Mouse (Mus musculus): ENCODE data around the gene Ranbp10. TPM values are rescaled to one million over a fixed set of nuclear protein-coding genes. Genes with fewer than 3 reads are reported as not detected.

Ranbp10 gene
- polyA plus RNA-seq, 1 experiment from 2014 or later = 13.1 TPM

GRCm38 (mm10) chr8:105753916-105754315 lies 73.2 kb downstream of the Ranbp10 start:
- Histone ChIP-seq H3K4me1 (replicated peaks; ENCODE audit: control insufficient read depth, insufficient read depth, low read length) (peaks cover 30% of the 10 kb centered on the region), H3K27me3 (replicated peaks; ENCODE audit: control insufficient read depth, insufficient read depth, low read length) (no peaks in the 10 kb centered on the region), H3K4me3 (replicated peaks; ENCODE audit: low read length) (no peak overlapping the region), H3K27ac (ENCODE audit: low read length) (no peak overlapping the region), H3K36me3 (ENCODE audit: control insufficient read depth, insufficient read depth) (no peaks in the 10 kb centered on the region), H3K9me3 (ENCODE audit: control insufficient read depth, low read length) (no peaks in the 10 kb centered on the region), H3K4me2 (ENCODE audit: low read length) (no peak overlapping the region), H3K9ac (replicated peaks; ENCODE audit: low read depth, low read length) (no peak overlapping the region)
- WGBS = 43% methylated on average over 2 of the region's 2 CpGs
- no peak for ATAC-seq

GRCm38 (mm10) chr8:105750606-105751005 lies 76.5 kb downstream of the Ranbp10 start:
- Histone ChIP-seq H3K9me3 (ENCODE audit: control insufficient read depth, low read length) (no peaks in the 10 kb centered on the region), H3K4me2 (ENCODE audit: low read length) (peak overlapping the region; percentile 27), H3K27ac (ENCODE audit: low read length) (peak overlapping the region; percentile 13; the same call in 1 of the 2 replicates), H3K4me3 (replicated peaks; ENCODE audit: low read length) (0 out of 2 replicates have a peak overlapping the region, but pooled peaks have one; percentile 9), H3K4me1 (replicated peaks; ENCODE audit: control insufficient read depth, insufficient read depth, low read length) (peaks cover 19% of the 10 kb centered on the region), H3K36me3 (ENCODE audit: control insufficient read depth, insufficient read depth) (no peaks in the 10 kb centered on the region), H3K27me3 (replicated peaks; ENCODE audit: control insufficient read depth, insufficient read depth, low read length) (no peaks in the 10 kb centered on the region), H3K9ac (replicated peaks; ENCODE audit: low read depth, low read length) (no peak overlapping the region)
- peak; percentile 81 for ATAC-seq
- WGBS = 6% methylated on average over 11 of the region's 11 CpGs

GRCm38 (mm10) chr8:105743301-105743700 lies 83.8 kb downstream of the Ranbp10 start:
- H3K4me3 ChIP-seq (replicated peaks; ENCODE audit: low read length) = no peak overlapping the region
- H3K9me3 ChIP-seq (ENCODE audit: control insufficient read depth, low read length) = no peaks in the 10 kb centered on the region
- H3K4me2 ChIP-seq (ENCODE audit: low read length) = no peak overlapping the region
- WGBS = 90% methylated on average over 4 of the region's 4 CpGs
- no peak overlapping the region for H3K27ac ChIP-seq (ENCODE audit: low read length)
- H3K4me1 ChIP-seq (replicated peaks; ENCODE audit: control insufficient read depth, insufficient read depth, low read length) = no peaks in the 10 kb centered on the region
- no peaks in the 10 kb centered on the region for H3K36me3 ChIP-seq (ENCODE audit: control insufficient read depth, insufficient read depth)
- H3K9ac ChIP-seq (replicated peaks; ENCODE audit: low read depth, low read length) = no peak overlapping the region
- H3K27me3 ChIP-seq (replicated peaks; ENCODE audit: control insufficient read depth, insufficient read depth, low read length) = no peaks in the 10 kb centered on the region
- no peak for ATAC-seq

- Histone ChIP-seq H3K4me3 (replicated peaks; ENCODE audit: low read length) (no peak overlapping the region), H3K4me1 (replicated peaks; ENCODE audit: control insufficient read depth, insufficient read depth, low read length) (no peaks in the 10 kb centered on the region), H3K9ac (replicated peaks; ENCODE audit: low read depth, low read length) (no peak overlapping the region), H3K27ac (ENCODE audit: low read length) (no peak overlapping the region), H3K36me3 (ENCODE audit: control insufficient read depth, insufficient read depth) (no peaks in the 10 kb centered on the region), H3K4me2 (ENCODE audit: low read length) (no peak overlapping the region), H3K27me3 (replicated peaks; ENCODE audit: control insufficient read depth, insufficient read depth, low read length) (no peaks in the 10 kb centered on the region), H3K9me3 (ENCODE audit: control insufficient read depth, low read length) (no peaks in the 10 kb centered on the region)
- WGBS = 94% methylated on average over 5 of the region's 5 CpGs
- ATAC-seq = no peak
Measured at GRCm38 (mm10) chr8:105739216-105739615, 87.9 kb downstream of the Ranbp10 start.

- no peaks in the 10 kb centered on the region for H3K27me3 ChIP-seq (replicated peaks; ENCODE audit: control insufficient read depth, insufficient read depth, low read length)
- H3K27ac ChIP-seq (ENCODE audit: low read length) = no peak overlapping the region
- H3K4me3 ChIP-seq (replicated peaks; ENCODE audit: low read length) = no peak overlapping the region
- H3K9me3 ChIP-seq (ENCODE audit: control insufficient read depth, low read length) = no peaks in the 10 kb centered on the region
- no peak for ATAC-seq
- H3K4me2 ChIP-seq (ENCODE audit: low read length) = no peak overlapping the region
- H3K9ac ChIP-seq (replicated peaks; ENCODE audit: low read depth, low read length) = no peak overlapping the region
- H3K4me1 ChIP-seq (replicated peaks; ENCODE audit: control insufficient read depth, insufficient read depth, low read length) = no peaks in the 10 kb centered on the region
- peaks cover 5% of the 10 kb centered on the region; the same call in 1 of the 2 replicates for H3K36me3 ChIP-seq (ENCODE audit: control insufficient read depth, insufficient read depth)
- WGBS = 94% methylated on average over 5 of the region's 5 CpGs
Measured at GRCm38 (mm10) chr8:105732186-105732585, 95.0 kb downstream of the Ranbp10 start.

- H3K4me1 ChIP-seq (replicated peaks; ENCODE audit: control insufficient read depth, insufficient read depth, low read length) = no peaks in the 10 kb centered on the region
Measured at GRCm38 (mm10) chr8:105727397-105728124, 99.6 kb downstream of the Ranbp10 start.

GRCm38 (mm10) chr8:105725726-105726125 lies 101.4 kb downstream of the Ranbp10 start:
- 81% methylated on average over 5 of the region's 5 CpGs for WGBS
- H3K4me1 ChIP-seq (replicated peaks; ENCODE audit: control insufficient read depth, insufficient read depth, low read length) = no peaks in the 10 kb centered on the region
- no peaks in the 10 kb centered on the region for H3K9me3 ChIP-seq (ENCODE audit: control insufficient read depth, low read length)
- H3K36me3 ChIP-seq (ENCODE audit: control insufficient read depth, insufficient read depth) = peaks cover 19% of the 10 kb centered on the region
- no peaks in the 10 kb centered on the region for H3K27me3 ChIP-seq (replicated peaks; ENCODE audit: control insufficient read depth, insufficient read depth, low read length)
- no peak overlapping the region for H3K4me2 ChIP-seq (ENCODE audit: low read length)
- H3K4me3 ChIP-seq (replicated peaks; ENCODE audit: low read length) = no peak overlapping the region
- no peak overlapping the region for H3K27ac ChIP-seq (ENCODE audit: low read length)
- no peak for ATAC-seq
- H3K9ac ChIP-seq (replicated peaks; ENCODE audit: low read depth, low read length) = no peak overlapping the region

More at GRCm38 (mm10) chr8:105727397-105728124, 99.6 kb downstream of the Ranbp10 start:
- Histone ChIP-seq H3K4me2 (ENCODE audit: low read length) (no peak overlapping the region), H3K4me3 (replicated peaks; ENCODE audit: low read length) (no peak overlapping the region), H3K27ac (ENCODE audit: low read length) (no peak overlapping the region), H3K9me3 (ENCODE audit: control insufficient read depth, low read length) (no peaks in the 10 kb centered on the region), H3K9ac (replicated peaks; ENCODE audit: low read depth, low read length) (no peak overlapping the region), H3K27me3 (replicated peaks; ENCODE audit: control insufficient read depth, insufficient read depth, low read length) (no peaks in the 10 kb centered on the region), H3K36me3 (ENCODE audit: control insufficient read depth, insufficient read depth) (peaks cover 21% of the 10 kb centered on the region)
- ATAC-seq = no peak
- WGBS = 91% methylated on average over 18 of the region's 18 CpGs

GRCm38 (mm10) chr8:105722861-105723260 lies 104.3 kb downstream of the Ranbp10 start:
- H3K9me3 ChIP-seq (ENCODE audit: control insufficient read depth, low read length) = no peaks in the 10 kb centered on the region
- peaks cover 19% of the 10 kb centered on the region for H3K36me3 ChIP-seq (ENCODE audit: control insufficient read depth, insufficient read depth)
- no peaks in the 10 kb centered on the region for H3K4me1 ChIP-seq (replicated peaks; ENCODE audit: control insufficient read depth, insufficient read depth, low read length)
- ATAC-seq = no peak
- H3K27ac ChIP-seq (ENCODE audit: low read length) = no peak overlapping the region
- H3K27me3 ChIP-seq (replicated peaks; ENCODE audit: control insufficient read depth, insufficient read depth, low read length) = no peaks in the 10 kb centered on the region
- 95% methylated on average over 9 of the region's 9 CpGs for WGBS
- H3K4me2 ChIP-seq (ENCODE audit: low read length) = no peak overlapping the region
- H3K4me3 ChIP-seq (replicated peaks; ENCODE audit: low read length) = no peak overlapping the region
- H3K9ac ChIP-seq (replicated peaks; ENCODE audit: low read depth, low read length) = no peak overlapping the region

- Histone ChIP-seq H3K27ac (ENCODE audit: low read length) (no peak overlapping the region), H3K27me3 (replicated peaks; ENCODE audit: control insufficient read depth, insufficient read depth, low read length) (no peaks in the 10 kb centered on the region), H3K4me3 (replicated peaks; ENCODE audit: low read length) (no peak overlapping the region), H3K4me1 (replicated peaks; ENCODE audit: control insufficient read depth, insufficient read depth, low read length) (no peaks in the 10 kb centered on the region), H3K36me3 (ENCODE audit: control insufficient read depth, insufficient read depth) (peaks cover 18% of the 10 kb centered on the region), H3K4me2 (ENCODE audit: low read length) (no peak overlapping the region), H3K9ac (replicated peaks; ENCODE audit: low read depth, low read length) (no peak overlapping the region), H3K9me3 (ENCODE audit: control insufficient read depth, low read length) (no peaks in the 10 kb centered on the region)
- WGBS = 86% methylated on average over 4 of the region's 4 CpGs
- ATAC-seq = no peak
Measured at GRCm38 (mm10) chr8:105719637-105720036, 107.5 kb downstream of the Ranbp10 start.
